Mouse (Mus musculus): ENCODE data around the gene Cys1. TPM values are rescaled to one million over a fixed set of nuclear protein-coding genes. Genes with fewer than 3 reads are reported as not detected.

The Cys1 gene
- polyA plus RNA-seq (2015; fragmentation: Nextera tagmentation; extraction: Ambion mirVana) = 1.5 and 1.6 TPM in 2 replicates

- Histone ChIP-seq H3K36me3 (ENCODE audit: control insufficient read depth, insufficient read depth, low read length) (no peaks in the 10 kb centered on the region), H3K27me3 (replicated peaks; ENCODE audit: control insufficient read depth, insufficient read depth, low read length) (peaks cover 8% of the 10 kb centered on the region), H3K4me1 (ENCODE audit: control insufficient read depth, insufficient read depth, low read depth, low read length) (peaks cover 17% of the 10 kb centered on the region), H3K4me3 (ENCODE audit: low read length) (peak within 1 kb of the TSS; percentile 73), H3K4me2 (ENCODE audit: low read length) (peak within 1 kb of the TSS; percentile 96), H3K27ac (ENCODE audit: low read depth, low read length) (0 out of 2 replicates have a peak within 1 kb of the TSS, but pooled peaks have one; percentile 23), H3K9me3 (ENCODE audit: control insufficient read depth, low read length) (no peaks in the 10 kb centered on the region), H3K9ac (ENCODE audit: low read depth, low read length) (peak within 1 kb of the TSS; percentile 84)
- peak; percentile 55 for ATAC-seq
- 4% methylated on average over 20 of the region's 20 CpGs for WGBS
Measured at GRCm38 (mm10) chr12:24681286-24682023, at the start of gene Cys1. Gene Cys1, minus strand, starts transcription at chr12:24681813.

- Histone ChIP-seq H3K27me3 (replicated peaks; ENCODE audit: control insufficient read depth, insufficient read depth, low read length) (no peaks in the 10 kb centered on the region), H3K36me3 (ENCODE audit: control insufficient read depth, insufficient read depth, low read length) (no peaks in the 10 kb centered on the region), H3K9ac (ENCODE audit: low read depth, low read length) (0 out of 2 replicates have a peak overlapping the region, but pooled peaks have one; percentile 20), H3K9me3 (ENCODE audit: control insufficient read depth, low read length) (peaks cover 7% of the 10 kb centered on the region), H3K27ac (ENCODE audit: low read depth, low read length) (peak overlapping the region; percentile 10; the same call in 1 of the 2 replicates), H3K4me2 (ENCODE audit: low read length) (no peak overlapping the region), H3K4me3 (ENCODE audit: low read length) (no peak overlapping the region), H3K4me1 (ENCODE audit: control insufficient read depth, insufficient read depth, low read depth, low read length) (peaks cover 7% of the 10 kb centered on the region)
- ATAC-seq = peak; percentile 80
- 15% methylated on average over 2 of the region's 2 CpGs for WGBS
Measured at GRCm38 (mm10) chr12:24724369-24724768, 42.8 kb upstream of the Cys1 start.

GRCm38 (mm10) chr12:24723859-24724258 is 42.2 kb upstream of the Cys1 start:
- Histone ChIP-seq H3K9me3 (ENCODE audit: control insufficient read depth, low read length) (peaks cover 2% of the 10 kb centered on the region; the same call in 1 of the 2 replicates), H3K27me3 (replicated peaks; ENCODE audit: control insufficient read depth, insufficient read depth, low read length) (no peaks in the 10 kb centered on the region), H3K4me1 (ENCODE audit: control insufficient read depth, insufficient read depth, low read depth, low read length) (peaks cover 7% of the 10 kb centered on the region), H3K4me3 (ENCODE audit: low read length) (no peak overlapping the region), H3K36me3 (ENCODE audit: control insufficient read depth, insufficient read depth, low read length) (no peaks in the 10 kb centered on the region), H3K27ac (ENCODE audit: low read depth, low read length) (peak overlapping the region; percentile 10; the same call in 1 of the 2 replicates), H3K4me2 (ENCODE audit: low read length) (no peak overlapping the region), H3K9ac (ENCODE audit: low read depth, low read length) (0 out of 2 replicates have a peak overlapping the region, but pooled peaks have one; percentile 20)
- WGBS = 68% methylated on average over 4 of the region's 4 CpGs
- ATAC-seq = 0 out of 2 replicates have a peak, but pooled peaks have one; percentile 17

GRCm38 (mm10) chr12:24723434-24723833 is 41.8 kb upstream of the Cys1 start:
- no peak for ATAC-seq
- no peak overlapping the region for H3K4me2 ChIP-seq (ENCODE audit: low read length)
- H3K4me1 ChIP-seq (ENCODE audit: control insufficient read depth, insufficient read depth, low read depth, low read length) = peaks cover 7% of the 10 kb centered on the region
- WGBS = 69% methylated on average over 2 of the region's 2 CpGs
- H3K27ac ChIP-seq (ENCODE audit: low read depth, low read length) = no peak overlapping the region
- H3K36me3 ChIP-seq (ENCODE audit: control insufficient read depth, insufficient read depth, low read length) = no peaks in the 10 kb centered on the region
- H3K4me3 ChIP-seq (ENCODE audit: low read length) = no peak overlapping the region
- H3K9me3 ChIP-seq (ENCODE audit: control insufficient read depth, low read length) = peaks cover 2% of the 10 kb centered on the region; the same call in 1 of the 2 replicates
- no peak overlapping the region for H3K9ac ChIP-seq (ENCODE audit: low read depth, low read length)
- H3K27me3 ChIP-seq (replicated peaks; ENCODE audit: control insufficient read depth, insufficient read depth, low read length) = no peaks in the 10 kb centered on the region

GRCm38 (mm10) chr12:24716721-24717301 is 35.2 kb upstream of the Cys1 start:
- Histone ChIP-seq H3K9ac (ENCODE audit: low read depth, low read length) (no peak overlapping the region), H3K4me1 (ENCODE audit: control insufficient read depth, insufficient read depth, low read depth, low read length) (no peaks in the 10 kb centered on the region), H3K27me3 (replicated peaks; ENCODE audit: control insufficient read depth, insufficient read depth, low read length) (no peaks in the 10 kb centered on the region), H3K4me2 (ENCODE audit: low read length) (no peak overlapping the region), H3K36me3 (ENCODE audit: control insufficient read depth, insufficient read depth, low read length) (no peaks in the 10 kb centered on the region), H3K9me3 (ENCODE audit: control insufficient read depth, low read length) (no peaks in the 10 kb centered on the region), H3K27ac (ENCODE audit: low read depth, low read length) (no peak overlapping the region), H3K4me3 (ENCODE audit: low read length) (no peak overlapping the region)
- 58% methylated on average over 4 of the region's 4 CpGs for WGBS
- peak; percentile 68 for ATAC-seq

GRCm38 (mm10) chr12:24715268-24715896 is 33.8 kb upstream of the Cys1 start:
- WGBS = 76% methylated on average over 2 of the region's 2 CpGs
- no peak overlapping the region for H3K4me2 ChIP-seq (ENCODE audit: low read length)
- H3K36me3 ChIP-seq (ENCODE audit: control insufficient read depth, insufficient read depth, low read length) = no peaks in the 10 kb centered on the region
- no peak overlapping the region for H3K4me3 ChIP-seq (ENCODE audit: low read length)
- no peaks in the 10 kb centered on the region for H3K27me3 ChIP-seq (replicated peaks; ENCODE audit: control insufficient read depth, insufficient read depth, low read length)
- no peak overlapping the region for H3K9ac ChIP-seq (ENCODE audit: low read depth, low read length)
- H3K9me3 ChIP-seq (ENCODE audit: control insufficient read depth, low read length) = no peaks in the 10 kb centered on the region
- no peak overlapping the region for H3K27ac ChIP-seq (ENCODE audit: low read depth, low read length)
- no peak for ATAC-seq
- H3K4me1 ChIP-seq (ENCODE audit: control insufficient read depth, insufficient read depth, low read depth, low read length) = peaks cover 3% of the 10 kb centered on the region

- 58% methylated on average over 5 of the region's 5 CpGs for whole genome bisulfite sequencing
Measured at GRCm38 (mm10) chr12:24714579-24715255, 33.1 kb upstream of the Cys1 start.

GRCm38 (mm10) chr12:24712396-24712795 is 30.8 kb upstream of the Cys1 start:
- no peak overlapping the region for H3K9ac ChIP-seq (ENCODE audit: low read depth, low read length)
- H3K27ac ChIP-seq (ENCODE audit: low read depth, low read length) = no peak overlapping the region
- no peak overlapping the region for H3K4me3 ChIP-seq (ENCODE audit: low read length)
- WGBS = 84% methylated on average over 8 of the region's 8 CpGs
- no peaks in the 10 kb centered on the region for H3K9me3 ChIP-seq (ENCODE audit: control insufficient read depth, low read length)
- H3K36me3 ChIP-seq (ENCODE audit: control insufficient read depth, insufficient read depth, low read length) = no peaks in the 10 kb centered on the region
- peaks cover 19% of the 10 kb centered on the region for H3K4me1 ChIP-seq (ENCODE audit: control insufficient read depth, insufficient read depth, low read depth, low read length)
- no peak overlapping the region for H3K4me2 ChIP-seq (ENCODE audit: low read length)
- ATAC-seq = no peak
- 0 out of 2 replicates have a peak, but pooled peaks cover under 1% of the 10 kb centered on the region for H3K27me3 ChIP-seq (replicated peaks; ENCODE audit: control insufficient read depth, insufficient read depth, low read length)

More at GRCm38 (mm10) chr12:24714579-24715255, 33.1 kb upstream of the Cys1 start:
- Histone ChIP-seq H3K4me3 (ENCODE audit: low read length) (no peak overlapping the region), H3K27me3 (replicated peaks; ENCODE audit: control insufficient read depth, insufficient read depth, low read length) (no peaks in the 10 kb centered on the region), H3K27ac (ENCODE audit: low read depth, low read length) (no peak overlapping the region), H3K9me3 (ENCODE audit: control insufficient read depth, low read length) (no peaks in the 10 kb centered on the region), H3K36me3 (ENCODE audit: control insufficient read depth, insufficient read depth, low read length) (no peaks in the 10 kb centered on the region), H3K9ac (ENCODE audit: low read depth, low read length) (no peak overlapping the region), H3K4me2 (ENCODE audit: low read length) (no peak overlapping the region), H3K4me1 (ENCODE audit: control insufficient read depth, insufficient read depth, low read depth, low read length) (peaks cover 4% of the 10 kb centered on the region)
- no peak for ATAC-seq
